Mouse (Mus musculus) liver, embryonic 12.5 days (tissue): Measurements from ENCODE around the gene Ppm1b. TPM values are rescaled to one million over a fixed set of nuclear protein-coding genes. Genes with fewer than 3 reads are reported as not detected.

Experiments used
- ATAC-seq: fragments of 200-750 bp; cut with Nextera tagmentation; 2 replicates; pipeline ENCODE4 v1.8.0; 2017; ENCODE audit warnings: moderate number of reproducible peaks, mild to moderate bottlenecking, moderate library complexity
- H3K27ac ChIP-seq: fragments of 300-500 bp; sonication (generic); 2 replicates; pipeline ENCODE4 v1.5.1; 2016; ENCODE audit warnings: mild to moderate bottlenecking
- H3K27me3 ChIP-seq: fragments of 300-500 bp; sonication (generic); replicated peaks from 2 replicates; pipeline ENCODE4 v1.6.1; 2016; ENCODE audit warnings: mild to moderate bottlenecking, moderate library complexity
- H3K36me3 ChIP-seq: fragments of 300-500 bp; sonication (generic); 2 replicates; pipeline ENCODE4 v1.6.1; 2016; ENCODE audit warnings: mild to moderate bottlenecking, moderate library complexity
- H3K4me1 ChIP-seq: fragments of 300-500 bp; sonication (generic); 2 replicates; pipeline ENCODE4 v1.6.1; 2016
- H3K4me2 ChIP-seq: fragments of 300-500 bp; sonication (generic); 2 replicates; pipeline ENCODE4 v1.6.1; 2016; ENCODE audit warnings: mild to moderate bottlenecking, moderate library complexity
- H3K4me3 ChIP-seq: fragments of 300-500 bp; sonication (generic); 2 replicates; pipeline ENCODE4 v1.5.1; 2016; ENCODE audit warnings: mild to moderate bottlenecking, moderate library complexity
- H3K9ac ChIP-seq: fragments of 300-500 bp; sonication (generic); 2 replicates; pipeline ENCODE4 v1.6.1; 2016; ENCODE audit warnings: mild to moderate bottlenecking, moderate library complexity
- H3K9me3 ChIP-seq: fragments of 300-500 bp; sonication (generic); replicated peaks from 2 replicates; pipeline ENCODE4 v1.6.1; 2016; ENCODE audit warnings: mild to moderate bottlenecking, moderate library complexity
- WGBS: fragments of 180-500 bp; shearing (Covaris S2); methylation state at CpG from one replicate; pipeline ENCODE4 v1.1.7; 2016; ENCODE audit not compliant: insufficient replicate concordance; 5-methylcytosine and 5-hydroxymethylcytosine counted together
- polyA plus RNA-seq: library from polyadenylated mRNA; unstranded; fragments of >200 nt; fragmentation: Nextera tagmentation; extraction: Ambion mirVana; gene quantifications from 2 replicates; pipeline ENCODE4 v1.2.1, GENCODE M21; 2016

The Ppm1b gene
- polyA plus RNA-seq, 1 experiment from 2014 or later = 71.7 TPM

- H3K4me3 ChIP-seq = no peak overlapping the region
- peaks cover 19% of the 10 kb centered on the region for H3K36me3 ChIP-seq
- no peak overlapping the region for H3K9ac ChIP-seq
- H3K27me3 ChIP-seq = peaks cover 4% of the 10 kb centered on the region
- ATAC-seq = no peak
- H3K9me3 ChIP-seq = no peaks in the 10 kb centered on the region
- 86% methylated on average over 6 of the region's 6 CpGs for WGBS
- no peak overlapping the region for H3K4me2 ChIP-seq
- no peaks in the 10 kb centered on the region; the same call in 1 of the 2 replicates for H3K4me1 ChIP-seq
- H3K27ac ChIP-seq = no peak overlapping the region
These were observed 69.9 kb downstream of the Ppm1b start for GRCm38 (mm10) chr17:85026436-85026835.

- Histone ChIP-seq H3K4me2 (no peak overlapping the region), H3K27me3 (peaks cover 4% of the 10 kb centered on the region), H3K4me1 (no peaks in the 10 kb centered on the region; the same call in 1 of the 2 replicates), H3K36me3 (peaks cover 19% of the 10 kb centered on the region), H3K9me3 (no peaks in the 10 kb centered on the region), H3K9ac (no peak overlapping the region), H3K4me3 (no peak overlapping the region), H3K27ac (no peak overlapping the region)
- ATAC-seq = no peak
- 75% methylated on average over 3 of the region's 3 CpGs for WGBS
These were observed 70.7 kb downstream of the Ppm1b start for GRCm38 (mm10) chr17:85027247-85027646.

- Histone ChIP-seq H3K4me1 (no peaks in the 10 kb centered on the region; the same call in 1 of the 2 replicates), H3K4me3 (no peak within 1 kb of the TSS), H3K27ac (no peak within 1 kb of the TSS), H3K27me3 (peaks cover 4% of the 10 kb centered on the region), H3K4me2 (no peak within 1 kb of the TSS), H3K9ac (no peak within 1 kb of the TSS), H3K36me3 (peaks cover 19% of the 10 kb centered on the region), H3K9me3 (no peaks in the 10 kb centered on the region)
- no peak for ATAC-seq
- WGBS = 79% methylated on average over 20 of the region's 20 CpGs
These were observed 71.7 kb downstream of the Ppm1b start, which contains the start of gene Slc3a1 for GRCm38 (mm10) chr17:85028093-85028739. Gene Slc3a1 (plus strand): TSS chr17:85028376.

- Histone ChIP-seq H3K27ac (no peak overlapping the region), H3K36me3 (peaks cover 17% of the 10 kb centered on the region), H3K27me3 (peaks cover 4% of the 10 kb centered on the region), H3K4me3 (no peak overlapping the region), H3K9ac (no peak overlapping the region), H3K9me3 (no peaks in the 10 kb centered on the region), H3K4me2 (no peak overlapping the region), H3K4me1 (no peaks in the 10 kb centered on the region; the same call in 1 of the 2 replicates)
- 84% methylated on average over 10 of the region's 10 CpGs for WGBS
- ATAC-seq = no peak
These were observed 72.3 kb downstream of the Ppm1b start for GRCm38 (mm10) chr17:85028797-85029196.

GRCm38 (mm10) chr17:85030651-85031050 is 74.1 kb downstream of the Ppm1b start:
- no peak overlapping the region for H3K9ac ChIP-seq
- H3K27ac ChIP-seq = no peak overlapping the region
- no peaks in the 10 kb centered on the region for H3K36me3 ChIP-seq
- H3K9me3 ChIP-seq = no peaks in the 10 kb centered on the region
- H3K4me3 ChIP-seq = no peak overlapping the region
- no peaks in the 10 kb centered on the region for H3K4me1 ChIP-seq
- H3K27me3 ChIP-seq = peaks cover 4% of the 10 kb centered on the region
- no peak overlapping the region for H3K4me2 ChIP-seq
- WGBS = 57% methylated on average over 5 of the region's 5 CpGs
- ATAC-seq = no peak

- WGBS = 71% methylated on average over 3 of the region's 3 CpGs
- H3K9ac ChIP-seq = no peak overlapping the region
- H3K27me3 ChIP-seq = peaks cover 4% of the 10 kb centered on the region
- no peak overlapping the region for H3K27ac ChIP-seq
- no peaks in the 10 kb centered on the region for H3K36me3 ChIP-seq
- no peak overlapping the region for H3K4me3 ChIP-seq
- H3K4me1 ChIP-seq = no peaks in the 10 kb centered on the region
- ATAC-seq = no peak
- H3K4me2 ChIP-seq = no peak overlapping the region
- H3K9me3 ChIP-seq = no peaks in the 10 kb centered on the region
These were observed 76.5 kb downstream of the Ppm1b start for GRCm38 (mm10) chr17:85033087-85033486.

- ATAC-seq = no peak
- no peaks in the 10 kb centered on the region for H3K36me3 ChIP-seq
- WGBS = 57% methylated on average over 11 of the region's 11 CpGs
- H3K4me2 ChIP-seq = no peak overlapping the region
- H3K9ac ChIP-seq = no peak overlapping the region
- H3K4me1 ChIP-seq = no peaks in the 10 kb centered on the region
- H3K27me3 ChIP-seq = peaks cover 4% of the 10 kb centered on the region
- no peak overlapping the region for H3K27ac ChIP-seq
- no peaks in the 10 kb centered on the region for H3K9me3 ChIP-seq
- H3K4me3 ChIP-seq = no peak overlapping the region
These were observed 77.5 kb downstream of the Ppm1b start for GRCm38 (mm10) chr17:85034068-85034467.

GRCm38 (mm10) chr17:85037855-85038254 is 81.3 kb downstream of the Ppm1b start:
- Histone ChIP-seq H3K9me3 (no peaks in the 10 kb centered on the region), H3K4me1 (no peaks in the 10 kb centered on the region), H3K4me3 (no peak overlapping the region), H3K4me2 (no peak overlapping the region), H3K27ac (no peak overlapping the region), H3K27me3 (no peaks in the 10 kb centered on the region), H3K36me3 (no peaks in the 10 kb centered on the region), H3K9ac (no peak overlapping the region)
- 60% methylated on average over 5 of the region's 5 CpGs for WGBS
- ATAC-seq = peak; percentile 66

GRCm38 (mm10) chr17:85038311-85038710 is 81.8 kb downstream of the Ppm1b start:
- Histone ChIP-seq H3K27ac (0 out of 2 replicates have a peak overlapping the region, but pooled peaks have one; percentile 16), H3K9ac (no peak overlapping the region), H3K27me3 (no peaks in the 10 kb centered on the region), H3K36me3 (no peaks in the 10 kb centered on the region), H3K4me3 (no peak overlapping the region), H3K4me2 (no peak overlapping the region), H3K9me3 (no peaks in the 10 kb centered on the region), H3K4me1 (0 out of 2 replicates have a peak, but pooled peaks cover 1% of the 10 kb centered on the region)
- ATAC-seq = no peak
- WGBS = 67% methylated on average over 4 of the region's 4 CpGs

GRCm38 (mm10) chr17:85038761-85039160 is 82.2 kb downstream of the Ppm1b start:
- H3K4me2 ChIP-seq = no peak overlapping the region

GRCm38 (mm10) chr17:85040913-85041312 is 84.4 kb downstream of the Ppm1b start:
- no peaks in the 10 kb centered on the region for H3K36me3 ChIP-seq
- no peak overlapping the region for H3K4me2 ChIP-seq
- H3K4me3 ChIP-seq = no peak overlapping the region
- WGBS = 67% methylated on average over 7 of the region's 7 CpGs
- H3K27me3 ChIP-seq = no peaks in the 10 kb centered on the region
- no peaks in the 10 kb centered on the region for H3K9me3 ChIP-seq
- H3K27ac ChIP-seq = peak overlapping the region; percentile 49
- no peak for ATAC-seq
- H3K4me1 ChIP-seq = 0 out of 2 replicates have a peak, but pooled peaks cover 3% of the 10 kb centered on the region
- no peak overlapping the region for H3K9ac ChIP-seq

More at GRCm38 (mm10) chr17:85038761-85039160, 82.2 kb downstream of the Ppm1b start:
- H3K27me3 ChIP-seq = no peaks in the 10 kb centered on the region
- H3K9ac ChIP-seq = no peak overlapping the region
- no peak overlapping the region for H3K27ac ChIP-seq
- ATAC-seq = no peak
- H3K4me3 ChIP-seq = no peak overlapping the region
- no peaks in the 10 kb centered on the region for H3K9me3 ChIP-seq
- H3K4me1 ChIP-seq = 0 out of 2 replicates have a peak, but pooled peaks cover 3% of the 10 kb centered on the region
- H3K36me3 ChIP-seq = no peaks in the 10 kb centered on the region
- 69% methylated on average over 5 of the region's 5 CpGs for WGBS

GRCm38 (mm10) chr17:85042419-85042818 is 85.9 kb downstream of the Ppm1b start:
- 59% methylated on average over 6 of the region's 6 CpGs for WGBS
- Histone ChIP-seq H3K27ac (no peak overlapping the region), H3K4me2 (no peak overlapping the region), H3K27me3 (no peaks in the 10 kb centered on the region), H3K9ac (no peak overlapping the region), H3K4me3 (no peak overlapping the region), H3K4me1 (0 out of 2 replicates have a peak, but pooled peaks cover 3% of the 10 kb centered on the region), H3K36me3 (no peaks in the 10 kb centered on the region), H3K9me3 (no peaks in the 10 kb centered on the region)
- no peak for ATAC-seq
